Mouse (Mus musculus) layer of hippocampus, postnatal 10 days (tissue): Measurements from ENCODE around the gene Slc12a8. TPM values are rescaled to one million over a fixed set of nuclear protein-coding genes. Genes with fewer than 3 reads are reported as not detected.

ENCODE experiments used
- DNase-seq, 2 experiments: peaks; one replicate each; pipeline ENCODE4 v3.0.0; 2021; ENCODE audit warnings: low spot score in 2 of 2
- total RNA-seq, 2 experiments: library from RNA; stranded (reverse); gene quantifications; 2 replicates each; pipeline ENCODE4 v1.2.3; 2021

Slc12a8 gene
- total RNA-seq, 2 experiments from 2014 or later, result 1.2 to 1.6 TPM

GRCm38 (mm10) chr16:33610466-33610865, 93.3 kb downstream of the Slc12a8 start:
- DNase-seq, result no peak

GRCm38 (mm10) chr16:33611291-33611690, 94.2 kb downstream of the Slc12a8 start:
- no peak for DNase-seq

- peak; percentile 30 to 39 for DNase-seq
Observed at GRCm38 (mm10) chr16:33612056-33612770, 95.1 kb downstream of the Slc12a8 start.

- DNase-seq, result no peak
Observed at GRCm38 (mm10) chr16:33615986-33616385, 98.9 kb downstream of the Slc12a8 start.

GRCm38 (mm10) chr16:33621836-33622235, 104.7 kb downstream of the Slc12a8 start:
- no peak for DNase-seq

- DNase-seq, result no peak
Observed at GRCm38 (mm10) chr16:33624586-33624985, 107.5 kb downstream of the Slc12a8 start.

- no peak for DNase-seq
Observed at GRCm38 (mm10) chr16:33629539-33629938, 112.4 kb downstream of the Slc12a8 start.

GRCm38 (mm10) chr16:33635836-33636595, 118.9 kb downstream of the Slc12a8 start:
- no peak for DNase-seq

- no peak for DNase-seq
Observed at GRCm38 (mm10) chr16:33641779-33642178, 124.7 kb downstream of the Slc12a8 start.

- no peak for DNase-seq
Observed at GRCm38 (mm10) chr16:33653116-33653515, 136.0 kb downstream of the Slc12a8 start.

GRCm38 (mm10) chr16:33655443-33655842, 138.3 kb downstream of the Slc12a8 start:
- no peak for DNase-seq

- DNase-seq, result no peak
Observed at GRCm38 (mm10) chr16:33657191-33657590, 140.1 kb downstream of the Slc12a8 start.

GRCm38 (mm10) chr16:33658121-33658520, 141.0 kb downstream of the Slc12a8 start:
- no peak for DNase-seq

GRCm38 (mm10) chr16:33659521-33659920, 142.4 kb downstream of the Slc12a8 start:
- DNase-seq, result no peak

- no peak for DNase-seq
Observed at GRCm38 (mm10) chr16:33660125-33660524, 143.0 kb downstream of the Slc12a8 start.

GRCm38 (mm10) chr16:33662841-33663240, 145.7 kb downstream of the Slc12a8 start:
- DNase-seq, result no peak

- no peak for DNase-seq
Observed at GRCm38 (mm10) chr16:33666226-33666625, 149.1 kb downstream of the Slc12a8 start.

GRCm38 (mm10) chr16:33666985-33667538, 149.9 kb downstream of the Slc12a8 start:
- DNase-seq, result no peak

- DNase-seq, result no peak
Observed at GRCm38 (mm10) chr16:33668448-33668847, 151.3 kb downstream of the Slc12a8 start.

- DNase-seq, result no peak
Observed at GRCm38 (mm10) chr16:33669072-33669471, 151.9 kb downstream of the Slc12a8 start.

GRCm38 (mm10) chr16:33670340-33670739, 153.2 kb downstream of the Slc12a8 start:
- no peak for DNase-seq

GRCm38 (mm10) chr16:33670933-33671332, 153.8 kb downstream of the Slc12a8 start:
- no peak for DNase-seq
